Mouse (Mus musculus) ovary, postnatal 10 days (tissue): ENCODE results near the gene Trmt1.

ENCODE experiments used
- DNase-seq: peaks from one replicate; pipeline ENCODE4 v3.0.0; 2022; ENCODE audit warnings: low spot score

The Trmt1 gene

GRCm38 (mm10) chr8:84686191-84687002 lies at the start of gene Trmt1:
Gene Trmt1 (plus strand): TSS chr8:84686307.
- no peak for DNase-seq

GRCm38 (mm10) chr8:84637946-84638554 lies 48.1 kb upstream of the Trmt1 start:
- DNase-seq = no peak

GRCm38 (mm10) chr8:84638555-84639161 lies 47.4 kb upstream of the Trmt1 start:
- DNase-seq = no peak

GRCm38 (mm10) chr8:84639162-84640009 lies 46.7 kb upstream of the Trmt1 start:
- DNase-seq = peak; percentile 80

- no peak for DNase-seq
Observed at GRCm38 (mm10) chr8:84640010-84640588, 46.0 kb upstream of the Trmt1 start.

- DNase-seq = no peak
Observed at GRCm38 (mm10) chr8:84640617-84641294, 45.4 kb upstream of the Trmt1 start.

GRCm38 (mm10) chr8:84641578-84642361 lies 44.3 kb upstream of the Trmt1 start:
- no peak for DNase-seq

- no peak for DNase-seq
Observed at GRCm38 (mm10) chr8:84643019-84643418, 43.1 kb upstream of the Trmt1 start.

GRCm38 (mm10) chr8:84646800-84647199 lies 39.3 kb upstream of the Trmt1 start:
- no peak for DNase-seq

GRCm38 (mm10) chr8:84647461-84647901 lies 38.6 kb upstream of the Trmt1 start:
- no peak for DNase-seq

- DNase-seq = no peak
Observed at GRCm38 (mm10) chr8:84650213-84650612, 35.9 kb upstream of the Trmt1 start.

- no peak for DNase-seq
Observed at GRCm38 (mm10) chr8:84653092-84653631, 32.9 kb upstream of the Trmt1 start.

GRCm38 (mm10) chr8:84654597-84654996 lies 31.5 kb upstream of the Trmt1 start:
- DNase-seq = no peak

GRCm38 (mm10) chr8:84655336-84656190 lies 30.5 kb upstream of the Trmt1 start:
- DNase-seq = no peak

- no peak for DNase-seq
Observed at GRCm38 (mm10) chr8:84656191-84656525, 29.9 kb upstream of the Trmt1 start.

GRCm38 (mm10) chr8:84656641-84657126 lies 29.4 kb upstream of the Trmt1 start:
- no peak for DNase-seq

GRCm38 (mm10) chr8:84657203-84657602 lies 28.9 kb upstream of the Trmt1 start:
- no peak for DNase-seq

GRCm38 (mm10) chr8:84657680-84658079 lies 28.4 kb upstream of the Trmt1 start:
- no peak for DNase-seq

- DNase-seq = no peak
Observed at GRCm38 (mm10) chr8:84658951-84659350, 27.2 kb upstream of the Trmt1 start.
